Mouse (Mus musculus): ENCODE data around the gene Fn1.

The Fn1 gene

GRCm38 (mm10) chr1:71595365-71595764, 57.6 kb downstream of the Fn1 start:
- no peak for DNase-seq

GRCm38 (mm10) chr1:71594268-71594667, 58.7 kb downstream of the Fn1 start:
- DNase-seq = no peak

- DNase-seq = no peak
Observed at GRCm38 (mm10) chr1:71593184-71593583, 59.8 kb downstream of the Fn1 start.

- DNase-seq = no peak
Observed at GRCm38 (mm10) chr1:71590038-71590437, 63.0 kb downstream of the Fn1 start.

GRCm38 (mm10) chr1:71586658-71587057, 66.3 kb downstream of the Fn1 start:
- no peak for DNase-seq

GRCm38 (mm10) chr1:71583900-71584299, 69.1 kb downstream of the Fn1 start:
- no peak for DNase-seq

- no peak for DNase-seq
Observed at GRCm38 (mm10) chr1:71583302-71583701, 69.7 kb downstream of the Fn1 start.

- no peak for DNase-seq
Observed at GRCm38 (mm10) chr1:71580408-71580807, 72.6 kb downstream of the Fn1 start.

- DNase-seq = no peak
Observed at GRCm38 (mm10) chr1:71579526-71579925, 73.5 kb downstream of the Fn1 start.

- no peak for DNase-seq
Observed at GRCm38 (mm10) chr1:71576837-71577236, 76.2 kb downstream of the Fn1 start.

GRCm38 (mm10) chr1:71575987-71576386, 77.0 kb downstream of the Fn1 start:
- DNase-seq = no peak

- DNase-seq = no peak
Observed at GRCm38 (mm10) chr1:71570116-71570515, 82.9 kb downstream of the Fn1 start.

- DNase-seq = no peak
Observed at GRCm38 (mm10) chr1:71567884-71568605, 85.0 kb downstream of the Fn1 start.

- no peak for DNase-seq
Observed at GRCm38 (mm10) chr1:71564291-71564690, 88.7 kb downstream of the Fn1 start.

- DNase-seq = no peak
Observed at GRCm38 (mm10) chr1:71560626-71561025, 92.4 kb downstream of the Fn1 start.

- DNase-seq = peak; percentile 86 to 90
Observed at GRCm38 (mm10) chr1:71556688-71557612, 96.0 kb downstream of the Fn1 start, which contains the start of gene Atic. TSS of gene Atic (plus strand) at chr1:71557150.

GRCm38 (mm10) chr1:71550626-71551195, 102.3 kb downstream of the Fn1 start:
- DNase-seq = no peak

- DNase-seq = no peak
Observed at GRCm38 (mm10) chr1:71540437-71540836, 112.6 kb downstream of the Fn1 start.

- no peak for DNase-seq
Observed at GRCm38 (mm10) chr1:71539641-71540040, 113.4 kb downstream of the Fn1 start.

All from spleen, adult 18-20 months (tissue).